8 mouse cellular contexts compared by ENCODE assay signal in the genomic region with DNA sequence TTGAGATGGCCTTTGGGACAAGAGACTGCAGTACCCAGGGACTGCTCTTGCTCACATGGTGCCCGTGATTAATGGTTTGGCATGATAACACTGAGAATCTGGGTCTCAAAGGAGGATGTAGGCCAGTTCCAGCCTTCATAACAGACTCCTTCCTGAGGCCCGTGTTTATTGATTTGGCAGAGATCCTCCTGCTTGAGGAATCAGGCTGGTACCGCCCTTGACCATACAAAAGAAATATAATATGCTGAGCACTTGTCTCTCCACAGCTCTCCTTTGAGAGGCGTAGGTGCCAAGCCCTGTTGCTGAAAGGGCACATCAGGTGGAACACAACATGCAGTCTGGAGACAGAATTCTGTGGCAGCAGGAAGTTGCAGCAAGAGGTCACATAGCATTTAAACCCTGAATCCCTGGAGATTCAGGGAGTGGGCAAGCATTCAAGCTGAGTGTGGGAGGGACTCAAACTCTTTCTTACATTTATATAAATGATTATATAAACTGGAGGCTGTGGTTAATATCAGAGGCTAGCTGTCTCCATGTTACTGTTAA. TPM values are rescaled to one million over a fixed set of nuclear protein-coding genes. Genes with fewer than 3 reads are reported as not detected.
DNase-seq lines count a peak whose midpoint lies in the region; ATAC-seq and TF ChIP-seq lines count a peak whose summit lies in the region.

No protein-coding gene starts in this region.

- peak; percentile 29 for DNase-seq in ZHBTc4 (ENCODE audit: low read depth, low spot score)
- DNase-seq in cerebellum, adult 2 months, result peak; percentile 45 to 65
- DNase-seq in heart, adult 18-20 months, result peak; percentile 61 to 76
- DNase-seq in kidney, adult 11 months, result peak; percentile 43
- no peak for DNase-seq in ovary, adult 18-20 months (ENCODE audit: low spot score)
- no peak for DNase-seq in left cerebral cortex, postnatal 25 days (ENCODE audit: low spot score in 2 of 2)
- no peak for DNase-seq in left cerebral cortex, postnatal 14 days (ENCODE audit: low spot score in 2 of 2)

- no peak for TF ChIP-seq POLR2A in cerebellum, adult 2 months (IDR thresholded peaks at IDR 0.05; ENCODE audit: borderline replicate concordance, insufficient read depth, low read length)

- H3K4me2 ChIP-seq in lung, embryonic 15.5 days, result no peak overlapping the region

- no peak overlapping the region; the same call in 1 of the 2 replicates for H3K27ac ChIP-seq in cerebellum, adult 2 months (ENCODE audit: insufficient read depth, low read length)
- peak overlapping the region; percentile 87 for H3K27ac ChIP-seq in lung, embryonic 15.5 days

- H3K9me3 ChIP-seq in lung, embryonic 15.5 days, result no peaks in the 10 kb centered on the region

- TF ChIP-seq CTCF in cerebellum, adult 2 months (IDR thresholded peaks at IDR 0.05; ENCODE audit: borderline replicate concordance, insufficient read depth, low read depth, low read length), result no peak

- H3K9ac ChIP-seq in lung, embryonic 15.5 days, result no peak overlapping the region

- no peaks in the 10 kb centered on the region for H3K27me3 ChIP-seq in cerebellum, adult 2 months (ENCODE audit: control insufficient read depth, insufficient read depth, low read length)
- no peaks in the 10 kb centered on the region for H3K27me3 ChIP-seq in lung, embryonic 15.5 days

- H3K36me3 ChIP-seq in lung, embryonic 15.5 days, result no peaks in the 10 kb centered on the region

- peak; percentile 72 for ATAC-seq in lung, embryonic 15.5 days (ENCODE audit: borderline replicate concordance, extremely low read depth, low FRiP score, low TSS enrichment)

- intact Hi-C loops in left cerebral cortex, postnatal 25 days (cut with DNase I), result no loop called here
- intact Hi-C loops in left cerebral cortex, postnatal 14 days (cut with DNase I), result no loop called here

- H3K4me1 ChIP-seq in cerebellum, adult 2 months (ENCODE audit: control insufficient read depth, insufficient read depth, low read length), result peaks cover 21% of the 10 kb centered on the region
- peaks cover 47% of the 10 kb centered on the region for H3K4me1 ChIP-seq in lung, embryonic 15.5 days

- no peak overlapping the region for H3K4me3 ChIP-seq in cerebellum, adult 2 months (replicated peaks; ENCODE audit: insufficient read depth, low read depth, low read length)
- no peak overlapping the region for H3K4me3 ChIP-seq in lung, embryonic 15.5 days

- 9% methylated on average over 4 of the region's 4 CpGs for WGBS in cerebellum, adult 2 months
- WGBS in lung, embryonic 15.5 days, result 29% methylated on average over 4 of the region's 4 CpGs

RNA-seq across cellular contexts. Expression of a gene that starts 36.1 kb away (rescaled TPM):
- polyA plus RNA-seq in cerebellum, adult 2 months (2012; rRNA removed), result 56.2 and 57.2 TPM in 2 replicates
- 10 to 100 TPM; 22.3 to 23.9 TPM for total RNA-seq in heart, adult 18-20 months (2021)
- polyA plus RNA-seq in lung, embryonic 15.5 days (2015; fragmentation: Nextera tagmentation; extraction: Ambion mirVana), result 30.6 and 34.3 TPM in 2 replicates
- 100 to 1,000 TPM; 165 to 178 TPM for total RNA-seq in left cerebral cortex, postnatal 25 days (2021)
- total RNA-seq in left cerebral cortex, postnatal 14 days (2021), result 100 to 1,000 TPM; 177 to 181 TPM

Comparison
In these comparisons a context has a peak if more than half of its experiments do, and no peak if none do; other contexts are left out.
1. DNase-seq: peak in ZHBTc4 (single experiment), cerebellum, adult 2 months (2 of 2), heart, adult 18-20 months (2 of 2) and kidney, adult 11 months (single experiment); none in ovary, adult 18-20 months (single experiment), left cerebral cortex, postnatal 25 days (0 of 2) and left cerebral cortex, postnatal 14 days (0 of 2).
2. RNA of a gene that starts 36.1 kb away (total RNA-seq): 177 to 181 TPM in left cerebral cortex, postnatal 14 days and 165 to 178 TPM in left cerebral cortex, postnatal 25 days; 22.3 to 23.9 TPM in heart, adult 18-20 months; every median in the first group is over 4 times any median in the second.